Mouse (Mus musculus): ENCODE data around the gene Zfyve27.

DNA sequence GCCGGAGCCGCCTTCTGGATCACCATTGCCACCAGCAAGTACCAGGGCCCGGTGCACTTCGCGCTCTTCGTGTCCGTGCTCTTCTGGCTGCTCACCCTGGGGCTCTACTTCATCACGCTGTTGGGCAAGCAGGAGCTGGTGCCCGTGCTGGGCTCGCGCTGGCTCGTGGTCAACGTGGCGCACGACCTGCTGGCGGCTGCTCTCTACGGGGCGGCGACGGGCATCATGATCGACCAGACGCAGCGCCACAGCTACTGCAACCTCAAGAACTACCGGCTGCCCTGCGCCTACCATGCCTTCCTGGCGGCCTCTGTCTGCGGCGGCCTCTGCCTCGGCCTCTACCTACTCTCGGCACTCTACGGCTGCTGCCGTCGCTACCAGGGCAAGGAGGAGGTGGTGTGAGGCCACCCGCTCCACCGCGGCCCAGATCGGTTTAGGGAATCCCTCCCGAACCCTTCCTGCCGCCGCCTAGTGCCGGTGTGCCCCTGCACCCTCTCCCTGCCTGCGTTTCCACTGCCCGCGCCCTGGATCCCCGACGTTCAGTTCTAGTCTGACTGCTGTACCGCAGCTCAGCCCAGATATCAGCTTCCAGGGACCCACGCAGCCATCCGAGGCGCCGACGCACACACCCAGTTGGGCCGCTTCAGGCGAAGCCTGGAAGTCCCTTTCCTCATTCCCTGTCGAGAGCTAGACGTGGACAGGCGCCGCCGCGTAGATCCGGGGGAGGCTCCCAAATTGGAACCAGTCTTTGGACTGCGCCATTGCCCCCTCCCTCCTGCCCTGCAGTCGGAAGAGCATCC, 15.8 kb upstream of the Zfyve27 start:
- no peak for TF ChIP-seq GATA1 (IDR thresholded peaks at IDR 0.05; ENCODE audit: low read length)
- no peak for TF ChIP-seq TAL1 (IDR thresholded peaks at IDR 0.05; ENCODE audit: low read length)

All from erythroblast, embryonic 14.5 days (primary cell).